Mouse (Mus musculus): Measurements from ENCODE around the gene Ankrd33. TPM values are rescaled to one million over a fixed set of nuclear protein-coding genes. Genes with fewer than 3 reads are reported as not detected.

Gene Ankrd33
- polyA plus RNA-seq, 1 experiment from 2014 or later = not detected

DNA sequence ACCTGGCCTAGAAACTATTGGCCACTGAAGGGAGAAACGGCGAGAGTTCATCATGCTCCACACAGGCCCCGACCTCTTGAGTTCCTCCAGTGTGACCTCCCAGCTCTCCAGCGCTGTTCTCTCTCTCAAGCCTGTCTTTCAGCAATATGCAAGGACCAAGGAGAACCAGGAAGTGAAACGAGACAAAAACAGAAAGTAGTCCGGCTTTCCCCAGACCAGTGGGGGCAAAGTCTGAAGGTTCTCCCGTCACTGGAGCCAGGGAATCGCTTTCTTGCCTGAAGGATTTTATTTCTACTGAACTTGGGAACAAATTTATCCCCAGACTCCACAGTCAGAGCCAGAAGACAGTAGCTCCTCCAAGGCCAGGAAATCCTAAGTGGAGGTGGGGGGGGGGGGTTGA is 29.2 kb downstream of the Ankrd33 start:
- H3K27me3 ChIP-seq (replicated peaks; ENCODE audit: control insufficient read depth, insufficient read depth, low read length) = no peaks in the 10 kb centered on the region
- H3K4me3 ChIP-seq (ENCODE audit: low read depth, low read length) = no peak overlapping the region
- no peaks in the 10 kb centered on the region for H3K36me3 ChIP-seq (ENCODE audit: control insufficient read depth, insufficient read depth, low read length)
- WGBS = 87% methylated on average over 8 of the region's 8 CpGs
- H3K4me2 ChIP-seq (ENCODE audit: low read length) = no peak overlapping the region
- H3K4me1 ChIP-seq (ENCODE audit: control insufficient read depth, insufficient read depth, low read length) = peaks cover 18% of the 10 kb centered on the region
- no peak for DNase-seq (ENCODE audit: low spot score)
- ATAC-seq = no peak
- H3K27ac ChIP-seq (ENCODE audit: low read depth, low read length) = no peak overlapping the region
- no peak overlapping the region for H3K9ac ChIP-seq (ENCODE audit: low read length)
- no peaks in the 10 kb centered on the region for H3K9me3 ChIP-seq (replicated peaks; ENCODE audit: control insufficient read depth, low read length)

DNA sequence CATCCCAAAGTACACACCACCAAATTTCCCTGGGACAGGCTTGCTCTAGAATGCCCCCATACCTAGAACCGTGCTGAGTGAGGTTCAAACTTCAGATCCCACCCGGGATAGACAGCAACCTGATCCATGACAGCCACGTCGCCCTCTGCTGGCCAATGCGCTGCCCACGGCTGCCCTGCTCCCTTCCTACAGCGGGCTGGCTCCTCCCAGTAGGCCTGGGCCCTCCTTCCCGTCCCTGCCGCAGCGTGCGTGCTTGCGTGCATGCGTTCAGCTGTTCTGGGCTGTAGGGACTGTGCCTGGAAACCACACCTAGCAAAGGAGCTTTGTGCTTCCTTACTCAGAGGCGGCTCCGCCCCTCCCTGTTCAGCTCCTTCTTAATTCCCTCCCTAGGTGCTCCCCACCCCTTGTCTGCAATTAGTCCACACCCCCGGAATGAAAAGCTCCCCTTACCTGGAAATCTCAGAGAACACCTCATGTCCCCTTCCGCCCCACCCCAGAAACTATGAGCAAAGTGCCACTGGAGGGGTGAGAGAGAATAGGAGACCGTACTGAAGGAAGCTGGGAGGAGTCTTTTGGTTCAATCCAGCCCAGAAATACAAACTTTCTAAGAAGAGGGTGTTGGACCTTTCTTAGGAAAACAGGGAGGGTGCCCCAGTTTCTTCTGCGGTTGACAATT is 30.0 kb downstream of the Ankrd33 start:
- Histone ChIP-seq H3K36me3 (ENCODE audit: control insufficient read depth, insufficient read depth, low read length) (no peaks in the 10 kb centered on the region), H3K9me3 (replicated peaks; ENCODE audit: control insufficient read depth, low read length) (no peaks in the 10 kb centered on the region), H3K4me1 (ENCODE audit: control insufficient read depth, insufficient read depth, low read length) (peaks cover 11% of the 10 kb centered on the region), H3K9ac (ENCODE audit: low read length) (peak overlapping the region; percentile 13; the same call in 1 of the 2 replicates), H3K4me2 (ENCODE audit: low read length) (peak overlapping the region; percentile 38), H3K4me3 (ENCODE audit: low read depth, low read length) (no peak overlapping the region), H3K27ac (ENCODE audit: low read depth, low read length) (no peak overlapping the region), H3K27me3 (replicated peaks; ENCODE audit: control insufficient read depth, insufficient read depth, low read length) (no peaks in the 10 kb centered on the region)
- 11% methylated on average over 19 of the region's 19 CpGs for WGBS
- ATAC-seq (peak; percentile 95), DNase-seq (ENCODE audit: low spot score) (peak; percentile 94)

- Histone ChIP-seq H3K4me3 (ENCODE audit: low read depth, low read length) (no peak overlapping the region), H3K36me3 (ENCODE audit: control insufficient read depth, insufficient read depth, low read length) (no peaks in the 10 kb centered on the region), H3K27ac (ENCODE audit: low read depth, low read length) (no peak overlapping the region), H3K9ac (ENCODE audit: low read length) (no peak overlapping the region), H3K4me1 (ENCODE audit: control insufficient read depth, insufficient read depth, low read length) (peaks cover 7% of the 10 kb centered on the region), H3K4me2 (ENCODE audit: low read length) (no peak overlapping the region), H3K27me3 (replicated peaks; ENCODE audit: control insufficient read depth, insufficient read depth, low read length) (no peaks in the 10 kb centered on the region), H3K9me3 (replicated peaks; ENCODE audit: control insufficient read depth, low read length) (no peaks in the 10 kb centered on the region)
- no peak for DNase-seq (ENCODE audit: low spot score)
- ATAC-seq = no peak
- 70% methylated on average over 15 of the region's 15 CpGs for WGBS
These were observed 30.8 kb downstream of the Ankrd33 start for GRCm38 (mm10) chr15:101146100-101146965.

DNA sequence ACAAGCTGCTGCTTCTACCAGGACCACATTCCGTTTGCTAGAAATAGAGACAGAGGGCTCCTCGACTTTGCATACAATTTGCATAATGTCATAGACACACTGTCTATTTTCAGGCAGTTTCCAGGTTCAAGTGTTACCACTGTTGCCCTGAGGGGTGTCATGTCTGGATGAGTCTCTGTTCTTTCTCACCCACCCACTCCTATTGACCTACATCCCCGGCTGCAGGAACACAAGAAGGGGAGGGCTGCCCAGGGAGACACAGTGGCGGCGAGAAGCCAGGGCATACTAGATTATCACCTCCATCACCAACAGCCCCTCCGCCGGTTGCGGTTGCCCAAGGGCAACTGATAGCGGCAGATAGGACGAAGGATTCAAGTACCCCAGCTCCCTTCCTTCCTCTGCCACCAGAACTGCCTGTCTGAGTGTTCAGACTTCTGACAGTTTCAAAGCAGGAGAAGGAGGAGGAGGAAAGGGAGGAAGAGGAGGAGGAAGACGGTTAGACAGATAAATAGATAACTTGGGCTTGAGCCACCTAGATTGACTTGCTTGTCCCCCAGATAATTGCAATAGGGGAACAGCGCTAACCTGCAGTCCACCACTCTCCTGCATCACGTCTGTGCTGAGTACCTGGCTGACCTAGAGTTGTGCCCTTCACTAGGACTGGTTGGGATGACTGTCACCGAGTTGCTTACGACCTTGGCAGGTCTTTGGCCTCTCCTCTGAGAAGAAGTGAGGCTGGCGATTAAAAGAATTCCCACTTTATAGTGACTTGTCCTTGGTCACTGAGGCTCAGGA is 31.8 kb downstream of the Ankrd33 start:
- Histone ChIP-seq H3K4me1 (ENCODE audit: control insufficient read depth, insufficient read depth, low read length) (peaks cover 7% of the 10 kb centered on the region), H3K27me3 (replicated peaks; ENCODE audit: control insufficient read depth, insufficient read depth, low read length) (no peaks in the 10 kb centered on the region), H3K9ac (ENCODE audit: low read length) (no peak overlapping the region), H3K36me3 (ENCODE audit: control insufficient read depth, insufficient read depth, low read length) (no peaks in the 10 kb centered on the region), H3K4me3 (ENCODE audit: low read depth, low read length) (no peak overlapping the region), H3K4me2 (ENCODE audit: low read length) (no peak overlapping the region), H3K9me3 (replicated peaks; ENCODE audit: control insufficient read depth, low read length) (no peaks in the 10 kb centered on the region), H3K27ac (ENCODE audit: low read depth, low read length) (no peak overlapping the region)
- ATAC-seq (no peak), DNase-seq (ENCODE audit: low spot score) (no peak)
- 82% methylated on average over 16 of the region's 16 CpGs for WGBS

DNA sequence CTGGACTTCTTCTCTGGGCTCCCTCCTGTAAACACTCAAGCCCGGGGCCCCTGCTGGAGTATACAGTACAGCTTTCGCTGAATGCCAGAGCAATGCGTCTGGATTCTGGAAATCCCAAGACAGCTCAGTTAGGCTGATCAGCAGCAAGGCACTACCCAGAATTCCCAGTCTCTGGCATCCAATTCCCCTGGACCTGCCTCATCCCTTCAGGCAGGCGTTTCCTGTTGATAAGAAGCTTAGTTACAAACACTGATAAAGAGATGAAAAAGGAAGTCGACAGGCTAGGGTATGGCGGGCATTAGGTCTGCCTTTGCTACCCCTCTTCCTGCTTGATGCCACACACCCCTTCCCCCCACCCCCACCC is 32.3 kb downstream of the Ankrd33 start:
- H3K9me3 ChIP-seq (replicated peaks; ENCODE audit: control insufficient read depth, low read length) = no peaks in the 10 kb centered on the region
- 52% methylated on average over 6 of the region's 6 CpGs for WGBS
- H3K27ac ChIP-seq (ENCODE audit: low read depth, low read length) = no peak overlapping the region
- no peak overlapping the region for H3K4me3 ChIP-seq (ENCODE audit: low read depth, low read length)
- DNase-seq (ENCODE audit: low spot score) (no peak), ATAC-seq (no peak)
- no peaks in the 10 kb centered on the region for H3K27me3 ChIP-seq (replicated peaks; ENCODE audit: control insufficient read depth, insufficient read depth, low read length)
- peaks cover 7% of the 10 kb centered on the region for H3K4me1 ChIP-seq (ENCODE audit: control insufficient read depth, insufficient read depth, low read length)
- H3K36me3 ChIP-seq (ENCODE audit: control insufficient read depth, insufficient read depth, low read length) = no peaks in the 10 kb centered on the region
- no peak overlapping the region for H3K4me2 ChIP-seq (ENCODE audit: low read length)
- no peak overlapping the region for H3K9ac ChIP-seq (ENCODE audit: low read length)

- 41% methylated on average over 6 of the region's 6 CpGs for WGBS
- Histone ChIP-seq H3K9ac (ENCODE audit: low read length) (no peak overlapping the region), H3K4me2 (ENCODE audit: low read length) (no peak overlapping the region), H3K4me3 (ENCODE audit: low read depth, low read length) (no peak overlapping the region), H3K27ac (ENCODE audit: low read depth, low read length) (no peak overlapping the region), H3K36me3 (ENCODE audit: control insufficient read depth, insufficient read depth, low read length) (no peaks in the 10 kb centered on the region), H3K27me3 (replicated peaks; ENCODE audit: control insufficient read depth, insufficient read depth, low read length) (no peaks in the 10 kb centered on the region), H3K4me1 (ENCODE audit: control insufficient read depth, insufficient read depth, low read length) (peaks cover 3% of the 10 kb centered on the region; the same call in 1 of the 2 replicates), H3K9me3 (replicated peaks; ENCODE audit: control insufficient read depth, low read length) (no peaks in the 10 kb centered on the region)
- DNase-seq (ENCODE audit: low spot score) (no peak), ATAC-seq (no peak)
These were observed 33.0 kb downstream of the Ankrd33 start for GRCm38 (mm10) chr15:101148604-101149003.

DNA sequence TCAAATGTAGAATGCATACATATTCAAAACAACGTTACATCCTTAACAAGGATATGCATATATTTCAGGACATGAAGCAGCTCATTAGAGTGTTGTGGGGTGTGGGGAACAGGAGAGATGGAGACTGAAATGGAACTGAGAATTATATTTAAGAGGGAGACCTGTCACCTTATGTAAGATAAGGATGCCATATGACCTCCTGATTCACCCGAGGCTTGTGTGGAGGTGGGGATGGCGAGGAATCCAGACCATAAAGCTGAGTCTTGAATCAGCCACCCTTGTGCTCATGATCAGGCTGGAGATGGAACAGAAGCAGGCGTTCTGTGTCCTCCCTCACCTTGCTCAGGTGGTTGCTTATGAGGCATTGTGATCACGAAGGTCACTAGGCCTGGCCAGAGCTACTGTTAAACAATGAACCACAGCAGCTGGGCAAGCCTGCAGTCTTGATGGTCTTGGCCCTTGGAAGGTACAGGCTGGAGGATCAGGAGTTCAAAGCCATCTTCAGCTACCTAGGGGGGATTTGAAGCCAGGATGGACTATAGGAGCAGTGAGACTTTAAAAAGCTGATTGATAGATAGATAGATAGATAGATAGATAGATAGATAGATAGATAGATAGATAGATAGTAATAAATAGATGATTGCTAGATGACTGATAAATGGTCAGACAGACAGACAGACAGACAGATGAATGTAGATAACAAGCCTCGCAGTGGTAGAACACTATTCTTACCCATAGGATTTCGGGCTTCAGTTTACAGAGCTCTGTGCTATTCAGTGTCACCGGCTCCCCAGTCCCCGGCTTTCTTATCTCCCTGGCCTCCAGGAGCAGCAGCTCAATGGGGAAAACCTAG is 36.1 kb downstream of the Ankrd33 start:
- Histone ChIP-seq H3K9ac (ENCODE audit: low read length) (no peak overlapping the region), H3K4me2 (ENCODE audit: low read length) (no peak overlapping the region), H3K4me3 (ENCODE audit: low read depth, low read length) (no peak overlapping the region), H3K9me3 (replicated peaks; ENCODE audit: control insufficient read depth, low read length) (no peaks in the 10 kb centered on the region), H3K27ac (ENCODE audit: low read depth, low read length) (no peak overlapping the region), H3K27me3 (replicated peaks; ENCODE audit: control insufficient read depth, insufficient read depth, low read length) (no peaks in the 10 kb centered on the region), H3K36me3 (ENCODE audit: control insufficient read depth, insufficient read depth, low read length) (no peaks in the 10 kb centered on the region), H3K4me1 (ENCODE audit: control insufficient read depth, insufficient read depth, low read length) (no peaks in the 10 kb centered on the region)
- WGBS = 76% methylated on average over 9 of the region's 9 CpGs
- DNase-seq (ENCODE audit: low spot score) (no peak), ATAC-seq (no peak)
